Mouse (Mus musculus): ENCODE results near the gene Mms19.
A peak's percentile ranks its signal among the peaks of the same experiment; 100 is the strongest.

The Mms19 gene

GRCm38 (mm10) chr19:41980819-41981594 is at the start of gene Mms19:
Gene Mms19, minus strand, starts transcription at chr19:41981157.
- peak; percentile 99 for DNase-seq

- peak; percentile 90 to 91 for DNase-seq
Measured at GRCm38 (mm10) chr19:42026158-42026557, 45.2 kb upstream of the Mms19 start.

- no peak for DNase-seq
Measured at GRCm38 (mm10) chr19:42022542-42022848, 41.5 kb upstream of the Mms19 start.

GRCm38 (mm10) chr19:42021681-42022541 is 41.0 kb upstream of the Mms19 start:
- DNase-seq, result no peak

- DNase-seq, result no peak
Measured at GRCm38 (mm10) chr19:42019011-42019522, 38.1 kb upstream of the Mms19 start.

- peak; percentile 44 to 70 for DNase-seq
Measured at GRCm38 (mm10) chr19:42017399-42018247, 36.7 kb upstream of the Mms19 start.

- no peak for DNase-seq
Measured at GRCm38 (mm10) chr19:42016840-42017239, 35.9 kb upstream of the Mms19 start.

GRCm38 (mm10) chr19:42016251-42016650 is 35.3 kb upstream of the Mms19 start:
- no peak for DNase-seq

GRCm38 (mm10) chr19:42015001-42015400 is 34.0 kb upstream of the Mms19 start:
- no peak for DNase-seq

GRCm38 (mm10) chr19:42014231-42014825 is 33.4 kb upstream of the Mms19 start:
- no peak for DNase-seq

GRCm38 (mm10) chr19:42011123-42011522 is 30.2 kb upstream of the Mms19 start:
- DNase-seq, result no peak

- DNase-seq, result no peak
Measured at GRCm38 (mm10) chr19:42010436-42010835, 29.5 kb upstream of the Mms19 start.

GRCm38 (mm10) chr19:42009067-42009466 is 28.1 kb upstream of the Mms19 start:
- no peak for DNase-seq

GRCm38 (mm10) chr19:42008586-42008985 is 27.6 kb upstream of the Mms19 start:
- no peak for DNase-seq

- no peak for DNase-seq
Measured at GRCm38 (mm10) chr19:42006568-42006967, 25.6 kb upstream of the Mms19 start.

GRCm38 (mm10) chr19:42005616-42006015 is 24.7 kb upstream of the Mms19 start:
- DNase-seq, result no peak

GRCm38 (mm10) chr19:42004258-42004657 is 23.3 kb upstream of the Mms19 start:
- no peak for DNase-seq

GRCm38 (mm10) chr19:42001253-42001980 is 20.5 kb upstream of the Mms19 start:
- no peak for DNase-seq

- DNase-seq, result peak; percentile 46 to 63
Measured at GRCm38 (mm10) chr19:42000446-42000958, 19.5 kb upstream of the Mms19 start.

GRCm38 (mm10) chr19:41999688-42000283 is 18.8 kb upstream of the Mms19 start:
- no peak for DNase-seq
